Mouse (Mus musculus): ENCODE results near the gene Prmt3. TPM values are rescaled to one million over a fixed set of nuclear protein-coding genes. Genes with fewer than 3 reads are reported as not detected.

Gene Prmt3
- polyA plus RNA-seq, 2 experiments: 35.6 to 50.4 TPM

GRCm38 (mm10) chr7:49863753-49864152, 85.6 kb downstream of the Prmt3 start:
- 0 out of 2 replicates have a peak, but pooled peaks cover 12% of the 10 kb centered on the region for H3K36me3 ChIP-seq (ENCODE audit: control insufficient read depth, insufficient read depth, low read length)
- WGBS: 66% methylated on average over 3 of the region's 3 CpGs
- no peak overlapping the region for H3K4me3 ChIP-seq (replicated peaks; ENCODE audit: low read length)
- no peaks in the 10 kb centered on the region for H3K27me3 ChIP-seq (ENCODE audit: control insufficient read depth, insufficient read depth, low read length)
- H3K27ac ChIP-seq (replicated peaks; ENCODE audit: low read depth, low read length): no peak overlapping the region
- DNase-seq (ENCODE audit: low spot score) (no peak), ATAC-seq (ENCODE audit: low FRiP score, low read depth) (no peak)
- H3K4me2 ChIP-seq (replicated peaks; ENCODE audit: low read depth, low read length, severe bottlenecking): no peak overlapping the region
- no peak overlapping the region for H3K9ac ChIP-seq (ENCODE audit: low read depth, low read length, severe bottlenecking)
- H3K4me1 ChIP-seq (ENCODE audit: control insufficient read depth, insufficient read depth, low read length): no peaks in the 10 kb centered on the region
- H3K9me3 ChIP-seq (ENCODE audit: control insufficient read depth, low read length): no peaks in the 10 kb centered on the region
- no peak for TF ChIP-seq POLR2A (IDR thresholded peaks at IDR 0.05; ENCODE audit: borderline replicate concordance, extremely low read depth, insufficient read depth, insufficient read length)

- WGBS: 67% methylated on average over 5 of the region's 5 CpGs
- Histone ChIP-seq H3K27me3 (ENCODE audit: control insufficient read depth, insufficient read depth, low read length) (no peaks in the 10 kb centered on the region), H3K4me3 (replicated peaks; ENCODE audit: low read length) (no peak overlapping the region), H3K4me1 (ENCODE audit: control insufficient read depth, insufficient read depth, low read length) (no peaks in the 10 kb centered on the region), H3K36me3 (ENCODE audit: control insufficient read depth, insufficient read depth, low read length) (no peaks in the 10 kb centered on the region), H3K9ac (ENCODE audit: low read depth, low read length, severe bottlenecking) (no peak overlapping the region), H3K27ac (replicated peaks; ENCODE audit: low read depth, low read length) (no peak overlapping the region), H3K9me3 (ENCODE audit: control insufficient read depth, low read length) (no peaks in the 10 kb centered on the region), H3K4me2 (replicated peaks; ENCODE audit: low read depth, low read length, severe bottlenecking) (no peak overlapping the region)
- ATAC-seq (ENCODE audit: low FRiP score, low read depth) (no peak), DNase-seq (ENCODE audit: low spot score) (no peak)
- no peak for TF ChIP-seq POLR2A (IDR thresholded peaks at IDR 0.05; ENCODE audit: borderline replicate concordance, extremely low read depth, insufficient read depth, insufficient read length)
Measured at GRCm38 (mm10) chr7:49869656-49870055, 91.5 kb downstream of the Prmt3 start.

GRCm38 (mm10) chr7:49870276-49870675, 92.1 kb downstream of the Prmt3 start:
- ATAC-seq (ENCODE audit: low FRiP score, low read depth): no peak
- Histone ChIP-seq H3K4me3 (replicated peaks; ENCODE audit: low read length) (no peak overlapping the region), H3K27me3 (ENCODE audit: control insufficient read depth, insufficient read depth, low read length) (no peaks in the 10 kb centered on the region), H3K36me3 (ENCODE audit: control insufficient read depth, insufficient read depth, low read length) (no peaks in the 10 kb centered on the region), H3K4me1 (ENCODE audit: control insufficient read depth, insufficient read depth, low read length) (no peaks in the 10 kb centered on the region), H3K4me2 (replicated peaks; ENCODE audit: low read depth, low read length, severe bottlenecking) (no peak overlapping the region), H3K27ac (replicated peaks; ENCODE audit: low read depth, low read length) (no peak overlapping the region), H3K9me3 (ENCODE audit: control insufficient read depth, low read length) (no peaks in the 10 kb centered on the region), H3K9ac (ENCODE audit: low read depth, low read length, severe bottlenecking) (no peak overlapping the region)
- DNase-seq (ENCODE audit: low spot score): no peak
- WGBS: 71% methylated on average over 3 of the region's 3 CpGs
- TF ChIP-seq POLR2A (IDR thresholded peaks at IDR 0.05; ENCODE audit: borderline replicate concordance, extremely low read depth, insufficient read depth, insufficient read length): no peak

GRCm38 (mm10) chr7:49877307-49877706, 99.2 kb downstream of the Prmt3 start:
- H3K36me3 ChIP-seq (ENCODE audit: control insufficient read depth, insufficient read depth, low read length): no peaks in the 10 kb centered on the region
- TF ChIP-seq POLR2A (IDR thresholded peaks at IDR 0.05; ENCODE audit: borderline replicate concordance, extremely low read depth, insufficient read depth, insufficient read length): no peak
- H3K27ac ChIP-seq (replicated peaks; ENCODE audit: low read depth, low read length): no peak overlapping the region
- H3K9me3 ChIP-seq (ENCODE audit: control insufficient read depth, low read length): no peaks in the 10 kb centered on the region
- ATAC-seq (ENCODE audit: low FRiP score, low read depth): no peak
- 81% methylated on average over 5 of the region's 5 CpGs for WGBS
- H3K4me1 ChIP-seq (ENCODE audit: control insufficient read depth, insufficient read depth, low read length): peaks cover 2% of the 10 kb centered on the region; the same call in 1 of the 2 replicates
- no peak overlapping the region for H3K4me2 ChIP-seq (replicated peaks; ENCODE audit: low read depth, low read length, severe bottlenecking)
- H3K9ac ChIP-seq (ENCODE audit: low read depth, low read length, severe bottlenecking): no peak overlapping the region
- no peaks in the 10 kb centered on the region for H3K27me3 ChIP-seq (ENCODE audit: control insufficient read depth, insufficient read depth, low read length)
- DNase-seq (ENCODE audit: low spot score): no peak
- no peak overlapping the region for H3K4me3 ChIP-seq (replicated peaks; ENCODE audit: low read length)

- DNase-seq (ENCODE audit: low spot score) (no peak), ATAC-seq (ENCODE audit: low FRiP score, low read depth) (no peak)
- TF ChIP-seq POLR2A (IDR thresholded peaks at IDR 0.05; ENCODE audit: borderline replicate concordance, extremely low read depth, insufficient read depth, insufficient read length): no peak
- Histone ChIP-seq H3K9ac (ENCODE audit: low read depth, low read length, severe bottlenecking) (no peak overlapping the region), H3K4me3 (replicated peaks; ENCODE audit: low read length) (no peak overlapping the region), H3K4me1 (ENCODE audit: control insufficient read depth, insufficient read depth, low read length) (peaks cover 3% of the 10 kb centered on the region; the same call in 1 of the 2 replicates), H3K27me3 (ENCODE audit: control insufficient read depth, insufficient read depth, low read length) (no peaks in the 10 kb centered on the region), H3K9me3 (ENCODE audit: control insufficient read depth, low read length) (no peaks in the 10 kb centered on the region), H3K36me3 (ENCODE audit: control insufficient read depth, insufficient read depth, low read length) (no peaks in the 10 kb centered on the region), H3K4me2 (replicated peaks; ENCODE audit: low read depth, low read length, severe bottlenecking) (no peak overlapping the region), H3K27ac (replicated peaks; ENCODE audit: low read depth, low read length) (no peak overlapping the region)
- 80% methylated on average over 13 of the region's 13 CpGs for WGBS
Measured at GRCm38 (mm10) chr7:49879051-49879450, 100.9 kb downstream of the Prmt3 start.
